Mouse (Mus musculus): ENCODE measurements around the gene Grap2.

GRCm38 (mm10) chr15:80623171-80623837 lies 50.9 kb downstream of the Grap2 start:
- TF ChIP-seq CTCF (IDR thresholded peaks at IDR 0.05; ENCODE audit: low read depth, low read length) (no peak), POLR2A (IDR thresholded peaks at IDR 0.05; ENCODE audit: extremely low read depth, insufficient read depth, low read length) (no peak)

Measured in liver, adult 2 months (tissue).